Mouse (Mus musculus) lung, embryonic 16.5 days (tissue): ENCODE results near the gene Gdf9. TPM values are rescaled to one million over a fixed set of nuclear protein-coding genes. Genes with fewer than 3 reads are reported as not detected.

Experiments
- ATAC-seq: fragments of 200-750 bp; cut with Nextera tagmentation; 2 replicates; pipeline ENCODE4 v1.8.0; 2017; ENCODE audit warnings: low read depth, mild to moderate bottlenecking, moderate library complexity
- H3K27ac ChIP-seq: fragments of 300-500 bp; sonication (generic); 2 replicates; pipeline ENCODE4 v1.5.1; 2014; ENCODE audit warnings: mild to moderate bottlenecking, control low read depth, low read length
- H3K27me3 ChIP-seq: fragments of 300-500 bp; sonication (generic); 2 replicates; pipeline ENCODE4 v1.6.1; 2014; ENCODE audit warnings: low read depth, low read length, mixed read lengths; ENCODE audit not compliant: control insufficient read depth, insufficient read depth
- H3K36me3 ChIP-seq: fragments of 300-500 bp; sonication (generic); 2 replicates; pipeline ENCODE4 v1.6.1; 2014; ENCODE audit warnings: low read length; ENCODE audit not compliant: control insufficient read depth, insufficient read depth
- H3K4me1 ChIP-seq: fragments of 300-500 bp; sonication (generic); replicated peaks from 2 replicates; pipeline ENCODE4 v1.6.1; 2014; ENCODE audit warnings: low read length, mixed read lengths; ENCODE audit not compliant: control insufficient read depth, insufficient read depth
- H3K4me2 ChIP-seq: fragments of 300-500 bp; sonication (generic); 2 replicates; pipeline ENCODE4 v1.6.1; 2014; ENCODE audit warnings: low read depth, low read length, control low read depth
- H3K4me3 ChIP-seq: fragments of 300-500 bp; sonication (generic); 2 replicates; pipeline ENCODE4 v1.5.1; 2014; ENCODE audit warnings: mild to moderate bottlenecking, low read length, control low read depth
- H3K9ac ChIP-seq: fragments of 300-500 bp; sonication (generic); 2 replicates; pipeline ENCODE4 v1.6.1; 2014; ENCODE audit warnings: low read length, control low read depth
- H3K9me3 ChIP-seq: fragments of 300-500 bp; sonication (generic); 2 replicates; pipeline ENCODE4 v1.6.1; 2016; ENCODE audit warnings: low read length; ENCODE audit not compliant: control insufficient read depth
- WGBS: fragments of 180-500 bp; shearing (Covaris S2); extraction: QIAGEN DNeasy Blood & Tissue Kit; methylation state at CpG from one replicate; pipeline ENCODE4 v1.1.7; 2014; 5-methylcytosine and 5-hydroxymethylcytosine counted together
- polyA plus RNA-seq: library from polyadenylated mRNA; unstranded; fragments of >200 nt; fragmentation: Nextera tagmentation; extraction: Ambion mirVana; gene quantifications from 2 replicates; pipeline ENCODE4 v1.2.1, GENCODE M21; 2015

The Gdf9 gene
- polyA plus RNA-seq, 1 experiment from 2014 or later, result 1.4 TPM

DNA sequence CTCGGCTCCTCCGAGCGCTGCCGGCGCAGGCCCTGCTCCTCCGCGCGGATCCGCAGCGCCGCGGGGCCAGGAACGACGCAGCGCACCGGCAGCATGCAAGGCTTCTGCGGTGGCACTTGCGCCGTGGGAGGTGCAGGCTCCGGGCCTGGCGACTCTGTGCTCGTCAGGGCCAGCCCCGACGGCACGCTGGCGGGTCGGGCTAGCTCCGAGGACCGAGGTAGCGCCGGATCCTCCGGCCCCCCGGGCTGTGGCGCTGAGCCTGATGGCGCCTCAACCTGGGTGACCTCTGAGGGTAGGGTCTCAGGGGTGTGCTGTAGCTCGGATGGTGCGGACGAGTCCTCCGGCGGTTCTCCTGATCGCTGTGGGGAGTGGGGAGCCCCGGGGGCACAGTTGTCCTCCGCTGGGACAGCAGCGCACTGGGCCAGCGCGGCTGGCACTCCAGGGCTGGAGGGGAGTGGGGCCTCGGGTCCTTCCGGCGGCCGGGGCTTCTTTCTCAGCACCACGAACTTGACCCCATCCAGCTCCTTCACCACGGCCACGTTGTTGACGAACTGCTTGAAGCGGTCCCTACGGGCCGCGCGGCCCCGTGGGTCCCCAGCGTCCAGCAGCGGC, 48.5 kb downstream of the Gdf9 start:
- peak; percentile 39 for ATAC-seq
- no peak overlapping the region for H3K27ac ChIP-seq
- H3K27me3 ChIP-seq, result peaks cover 67% of the 10 kb centered on the region
- peak overlapping the region; percentile 47 for H3K4me3 ChIP-seq
- no peaks in the 10 kb centered on the region for H3K36me3 ChIP-seq
- H3K4me1 ChIP-seq, result peaks cover 16% of the 10 kb centered on the region
- peak overlapping the region; percentile 76 for H3K4me2 ChIP-seq
- WGBS, result 1% methylated on average over 49 of the region's 62 CpGs
- H3K9ac ChIP-seq, result peak overlapping the region; percentile 45
- no peaks in the 10 kb centered on the region for H3K9me3 ChIP-seq

GRCm38 (mm10) chr11:53479783-53480301, 49.0 kb downstream of the Gdf9 start, which contains the start of the genes Gm9945 and Sowaha:
Gene Gm9945 (plus strand): TSS chr11:53480166.
Gene Sowaha (minus strand): TSS chr11:53480274.
- Histone ChIP-seq H3K4me2 (peak within 1 kb of the TSS; percentile 76), H3K27me3 (peaks cover 61% of the 10 kb centered on the region)
- WGBS, result under 1% methylated on average over 40 of the region's 40 CpGs

GRCm38 (mm10) chr11:53481088-53481730, 50.4 kb downstream of the Gdf9 start:
- no peak overlapping the region for H3K4me3 ChIP-seq
- no peaks in the 10 kb centered on the region for H3K9me3 ChIP-seq
- no peak overlapping the region for H3K4me2 ChIP-seq
- H3K9ac ChIP-seq, result no peak overlapping the region
- ATAC-seq, result no peak
- H3K27ac ChIP-seq, result no peak overlapping the region
- no peaks in the 10 kb centered on the region for H3K36me3 ChIP-seq
- H3K4me1 ChIP-seq, result peaks cover 16% of the 10 kb centered on the region
- 60% methylated on average over 4 of the region's 4 CpGs for WGBS
- H3K27me3 ChIP-seq, result peaks cover 49% of the 10 kb centered on the region

More at GRCm38 (mm10) chr11:53479783-53480301, 49.0 kb downstream of the Gdf9 start, which contains the start of the genes Gm9945 and Sowaha:
- H3K9me3 ChIP-seq, result no peaks in the 10 kb centered on the region
- peak within 1 kb of the TSS; percentile 45 for H3K9ac ChIP-seq
- no peaks in the 10 kb centered on the region for H3K36me3 ChIP-seq
- peak; percentile 53 for ATAC-seq
- H3K27ac ChIP-seq, result no peak within 1 kb of the TSS
- peaks cover 16% of the 10 kb centered on the region for H3K4me1 ChIP-seq
- H3K4me3 ChIP-seq, result peak within 1 kb of the TSS; percentile 47

GRCm38 (mm10) chr11:53483159-53483891, 52.5 kb downstream of the Gdf9 start:
- H3K27ac ChIP-seq, result no peak overlapping the region
- no peak overlapping the region for H3K9ac ChIP-seq
- WGBS, result 45% methylated on average over 9 of the region's 9 CpGs
- peaks cover 34% of the 10 kb centered on the region for H3K27me3 ChIP-seq
- 0 out of 2 replicates have a peak, but pooled peaks have one; percentile 36 for ATAC-seq
- H3K9me3 ChIP-seq, result no peaks in the 10 kb centered on the region
- no peak overlapping the region for H3K4me2 ChIP-seq
- H3K4me1 ChIP-seq, result peaks cover 16% of the 10 kb centered on the region
- no peaks in the 10 kb centered on the region for H3K36me3 ChIP-seq
- H3K4me3 ChIP-seq, result no peak overlapping the region

GRCm38 (mm10) chr11:53485719-53486118, 54.9 kb downstream of the Gdf9 start:
- 0 out of 2 replicates have a peak, but pooled peaks cover 3% of the 10 kb centered on the region for H3K9me3 ChIP-seq
- peaks cover 11% of the 10 kb centered on the region for H3K27me3 ChIP-seq
- no peaks in the 10 kb centered on the region for H3K4me1 ChIP-seq
- no peak overlapping the region for H3K27ac ChIP-seq
- H3K4me2 ChIP-seq, result no peak overlapping the region
- no peak for ATAC-seq
- no peak overlapping the region for H3K9ac ChIP-seq
- H3K4me3 ChIP-seq, result no peak overlapping the region
- no peaks in the 10 kb centered on the region for H3K36me3 ChIP-seq
- 50% methylated on average over 3 of the region's 3 CpGs for WGBS

DNA sequence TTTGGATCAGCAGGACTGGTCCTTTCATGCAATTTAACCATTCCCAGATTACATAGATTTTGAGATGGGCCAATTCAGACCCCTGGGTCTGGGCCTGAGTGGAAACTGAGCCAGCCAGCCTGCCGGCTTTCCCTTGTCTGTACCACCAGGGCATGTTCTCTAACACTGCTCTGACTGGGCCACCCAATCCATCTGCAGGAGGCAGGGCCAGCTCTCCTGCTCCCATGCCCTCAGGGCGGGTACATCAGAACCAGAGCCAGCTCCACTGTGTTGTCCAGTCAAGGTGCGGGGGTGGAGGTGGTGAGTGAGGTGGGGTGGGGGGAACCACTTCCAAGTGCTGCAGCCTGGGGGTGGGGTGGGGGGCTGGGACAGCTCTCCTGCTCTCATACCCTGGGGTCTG, 55.5 kb downstream of the Gdf9 start:
- no peaks in the 10 kb centered on the region for H3K4me1 ChIP-seq
- H3K36me3 ChIP-seq, result no peaks in the 10 kb centered on the region
- H3K9me3 ChIP-seq, result 0 out of 2 replicates have a peak, but pooled peaks cover 3% of the 10 kb centered on the region
- H3K9ac ChIP-seq, result no peak overlapping the region
- H3K4me3 ChIP-seq, result no peak overlapping the region
- H3K4me2 ChIP-seq, result no peak overlapping the region
- H3K27ac ChIP-seq, result no peak overlapping the region
- ATAC-seq, result no peak
- 55% methylated on average over 3 of the region's 3 CpGs for WGBS
- peaks cover 6% of the 10 kb centered on the region for H3K27me3 ChIP-seq

GRCm38 (mm10) chr11:53486822-53487594, 56.2 kb downstream of the Gdf9 start:
- WGBS, result 8% methylated on average over 27 of the region's 27 CpGs
- H3K4me2 ChIP-seq, result peak overlapping the region; percentile 46
- peak overlapping the region; percentile 43 for H3K9ac ChIP-seq
- no peaks in the 10 kb centered on the region for H3K4me1 ChIP-seq
- peaks cover 3% of the 10 kb centered on the region; the same call in 1 of the 2 replicates for H3K27me3 ChIP-seq
- no peak overlapping the region for H3K27ac ChIP-seq
- peak; percentile 66 for ATAC-seq
- H3K4me3 ChIP-seq, result peak overlapping the region; percentile 19; the same call in 1 of the 2 replicates
- 0 out of 2 replicates have a peak, but pooled peaks cover 3% of the 10 kb centered on the region for H3K9me3 ChIP-seq
- H3K36me3 ChIP-seq, result no peaks in the 10 kb centered on the region
